Mouse (Mus musculus) heart, embryonic 11.5 days (tissue): ENCODE measurements at regions not wholly inside any gene's neighbourhood (a gene's known extent, or its start where the extent isn't known, plus 50 kb on each side); places are given as distances from the start of the nearest gene placed in this dataset.

Experiments
- ATAC-seq: fragments of 200-750 bp; cut with Nextera tagmentation; replicated peaks from 2 replicates; pipeline ENCODE4 v1.8.0; 2017; ENCODE audit warnings: moderate library complexity; ENCODE audit not compliant: insufficient number of reproducible peaks, low FRiP score, low TSS enrichment
- H3K27ac ChIP-seq: fragments of 300-500 bp; sonication (generic); 2 replicates; pipeline ENCODE4 v1.5.1; 2014; ENCODE audit warnings: mild to moderate bottlenecking, low read depth, low read length
- H3K27me3 ChIP-seq: fragments of 300-500 bp; sonication (generic); 2 replicates; pipeline ENCODE4 v1.6.1; 2014; ENCODE audit warnings: mild to moderate bottlenecking, low read length, mixed read lengths; ENCODE audit not compliant: control insufficient read depth, insufficient read depth
- H3K36me3 ChIP-seq: fragments of 300-500 bp; sonication (generic); 2 replicates; pipeline ENCODE4 v1.6.1; 2014; ENCODE audit warnings: mild to moderate bottlenecking, low read length, moderate library complexity, mixed read lengths; ENCODE audit not compliant: control insufficient read depth, insufficient read depth
- H3K4me1 ChIP-seq: fragments of 300-500 bp; sonication (generic); 2 replicates; pipeline ENCODE4 v1.6.1; 2014; ENCODE audit warnings: low read length; ENCODE audit not compliant: control insufficient read depth, insufficient read depth
- H3K4me2 ChIP-seq: fragments of 300-500 bp; sonication (generic); 2 replicates; pipeline ENCODE4 v1.6.1; 2014; ENCODE audit warnings: mild to moderate bottlenecking, moderate library complexity
- H3K4me3 ChIP-seq: fragments of 300-500 bp; sonication (generic); 2 replicates; pipeline ENCODE4 v1.5.1; 2014; ENCODE audit warnings: low read depth, low read length
- H3K9ac ChIP-seq: fragments of 300-500 bp; sonication (generic); 2 replicates; pipeline ENCODE4 v1.6.1; 2014; ENCODE audit warnings: mild to moderate bottlenecking, low read depth, low read length, moderate library complexity
- H3K9me3 ChIP-seq: fragments of 300-500 bp; sonication (generic); replicated peaks from 2 replicates; pipeline ENCODE4 v1.6.1; 2016; ENCODE audit warnings: low read length; ENCODE audit not compliant: control insufficient read depth
- WGBS: fragments of 180-500 bp; shearing (Covaris S2); extraction: QIAGEN DNeasy Blood & Tissue Kit; methylation state at CpG from one replicate; pipeline ENCODE4 v1.1.7; 2014; ENCODE audit not compliant: insufficient replicate concordance; 5-methylcytosine and 5-hydroxymethylcytosine counted together

DNA sequence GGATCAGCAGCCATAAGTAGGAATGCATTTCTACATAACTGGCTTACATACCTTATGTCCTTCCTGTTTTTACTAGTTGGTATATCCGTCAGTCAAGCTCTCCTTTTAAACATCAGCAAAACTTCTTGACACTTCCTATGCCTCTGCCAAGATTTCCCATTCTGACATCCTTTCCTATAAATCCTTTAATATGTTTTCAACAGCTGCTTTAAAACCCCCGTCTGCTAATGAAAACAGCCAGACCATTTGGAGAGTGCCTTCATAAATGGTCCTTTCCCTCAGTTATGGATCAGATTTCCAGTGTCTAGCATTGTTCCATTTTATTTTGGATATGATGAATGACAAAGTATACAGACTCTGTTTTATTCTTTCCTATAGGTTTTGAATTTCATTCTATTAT is 270.7 kb upstream of the Rgmb start:
- no peaks in the 10 kb centered on the region for H3K27me3 ChIP-seq
- no peak overlapping the region for H3K4me2 ChIP-seq
- H3K9ac ChIP-seq = no peak overlapping the region
- no peaks in the 10 kb centered on the region for H3K4me1 ChIP-seq
- H3K9me3 ChIP-seq = no peaks in the 10 kb centered on the region
- 64% methylated on average over 2 of the region's 2 CpGs for WGBS
- H3K4me3 ChIP-seq = no peak overlapping the region
- no peak overlapping the region for H3K27ac ChIP-seq
- H3K36me3 ChIP-seq = no peaks in the 10 kb centered on the region
- no peak for ATAC-seq

DNA sequence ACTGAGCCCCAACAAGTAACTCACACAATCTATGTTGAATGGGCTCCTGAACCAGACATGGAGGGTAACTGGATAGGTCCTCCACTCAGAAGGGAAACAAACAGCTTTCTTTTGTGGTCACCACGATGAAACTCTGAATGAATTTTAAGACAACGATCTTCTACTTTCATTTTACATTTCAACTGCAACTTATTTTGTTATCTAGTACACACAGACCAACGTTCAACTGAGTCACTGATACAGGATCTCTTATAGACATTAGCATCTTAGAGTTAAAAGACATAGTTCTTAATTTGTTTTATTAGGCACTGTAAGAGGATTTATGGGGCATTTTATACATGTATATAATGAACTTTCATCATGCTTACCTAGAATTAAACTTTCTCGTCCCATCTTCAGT is 262.1 kb upstream of the Rgmb start:
- Histone ChIP-seq H3K27ac (no peak overlapping the region), H3K4me1 (no peaks in the 10 kb centered on the region), H3K9me3 (no peaks in the 10 kb centered on the region), H3K4me2 (no peak overlapping the region), H3K36me3 (no peaks in the 10 kb centered on the region), H3K27me3 (no peaks in the 10 kb centered on the region), H3K4me3 (no peak overlapping the region), H3K9ac (no peak overlapping the region)
- ATAC-seq = no peak
- 74% methylated on average over 4 of the region's 4 CpGs for WGBS

DNA sequence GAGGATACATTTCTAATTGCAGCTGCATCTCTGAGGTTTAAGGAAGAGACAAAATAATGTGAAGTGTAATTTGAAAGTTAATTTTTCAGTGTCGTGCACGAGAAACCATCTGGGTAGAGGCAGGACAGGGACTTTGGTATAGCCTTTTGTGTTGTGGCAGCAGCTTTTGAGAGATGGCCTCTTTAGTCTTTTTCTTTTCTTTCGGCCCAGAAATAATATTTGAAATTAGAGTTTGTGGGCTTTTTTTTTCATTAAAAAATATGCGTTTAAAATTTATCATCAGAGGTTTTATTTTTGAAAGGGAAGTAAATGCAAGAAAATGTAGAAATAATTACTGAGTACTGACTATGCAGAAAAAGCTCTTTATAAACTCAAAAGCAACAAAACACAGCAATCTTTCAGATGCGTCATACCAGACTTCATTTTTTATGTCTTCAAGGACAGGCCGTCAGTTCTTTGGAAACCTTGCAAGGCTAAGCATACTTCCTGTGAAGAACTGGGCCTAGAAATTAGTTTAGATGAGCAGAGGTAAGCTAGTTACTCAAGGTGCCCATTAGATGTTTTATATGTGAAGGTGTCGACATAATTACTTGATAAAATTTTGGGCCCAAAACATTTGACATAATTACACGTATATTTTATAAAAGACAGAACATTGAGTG is 258.9 kb upstream of the Rgmb start:
- 79% methylated on average over 8 of the region's 8 CpGs for WGBS
- no peak overlapping the region for H3K4me3 ChIP-seq
- H3K4me2 ChIP-seq = no peak overlapping the region
- no peak overlapping the region for H3K27ac ChIP-seq
- H3K9me3 ChIP-seq = no peaks in the 10 kb centered on the region
- H3K36me3 ChIP-seq = no peaks in the 10 kb centered on the region
- H3K27me3 ChIP-seq = no peaks in the 10 kb centered on the region
- ATAC-seq = no peak
- no peaks in the 10 kb centered on the region for H3K4me1 ChIP-seq
- no peak overlapping the region for H3K9ac ChIP-seq

DNA sequence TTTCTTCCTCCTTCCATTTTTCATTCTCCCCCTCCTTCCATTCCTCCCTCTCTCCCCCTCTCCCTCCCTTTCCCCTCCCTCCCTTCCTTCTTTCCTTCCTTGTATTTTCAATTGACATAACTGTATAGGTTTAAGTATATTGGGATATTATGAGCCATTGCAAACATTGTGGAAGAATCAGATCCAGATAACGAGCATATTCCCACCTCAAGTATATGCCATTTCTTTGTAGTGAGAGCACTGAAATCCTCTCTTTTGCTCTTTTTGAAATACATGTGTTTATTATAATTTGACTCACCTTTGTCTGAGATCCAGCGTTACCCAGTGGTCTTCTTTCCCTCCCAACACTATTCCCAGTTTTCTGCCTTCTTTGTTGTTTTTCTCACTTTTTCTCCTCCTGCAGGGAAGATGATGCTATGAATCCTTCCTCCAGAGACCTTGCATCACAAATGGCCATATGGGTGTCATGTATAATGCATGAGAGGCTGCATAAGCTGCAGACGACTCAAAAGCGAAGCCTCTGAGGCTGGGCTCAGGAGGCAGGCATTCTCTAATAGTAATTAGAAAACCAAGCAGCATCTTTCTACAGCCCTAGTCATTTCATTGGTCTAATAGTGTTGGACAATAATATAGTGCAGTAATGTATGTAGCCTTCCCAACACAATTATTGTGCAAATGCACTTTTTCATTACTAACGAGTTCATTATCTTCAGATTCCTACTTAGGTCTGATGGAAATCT is 258.2 kb upstream of the Rgmb start:
- H3K4me3 ChIP-seq = no peak overlapping the region
- H3K4me1 ChIP-seq = no peaks in the 10 kb centered on the region
- H3K4me2 ChIP-seq = no peak overlapping the region
- H3K9ac ChIP-seq = no peak overlapping the region
- H3K27me3 ChIP-seq = no peaks in the 10 kb centered on the region
- 59% methylated on average over 5 of the region's 5 CpGs for WGBS
- no peak for ATAC-seq
- H3K27ac ChIP-seq = no peak overlapping the region
- no peaks in the 10 kb centered on the region for H3K36me3 ChIP-seq
- no peaks in the 10 kb centered on the region for H3K9me3 ChIP-seq

DNA sequence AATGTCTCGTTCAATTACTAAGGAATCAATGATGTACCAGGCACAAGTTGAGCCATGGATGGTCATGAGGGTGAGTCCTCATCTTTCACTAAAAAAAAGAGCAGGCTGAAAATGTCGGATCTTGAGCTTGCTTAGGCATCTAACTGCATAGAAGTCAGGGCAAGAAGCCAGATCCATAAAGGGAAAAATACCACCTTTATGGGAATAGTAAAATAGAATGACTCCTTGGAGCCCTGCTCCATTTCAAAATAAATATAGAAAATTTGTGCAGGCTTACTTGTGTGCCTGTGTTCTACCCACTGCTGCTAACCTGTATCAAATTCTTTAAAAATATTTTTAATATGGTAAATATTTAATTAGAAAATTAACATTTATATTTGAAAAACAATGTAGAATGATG is 256.2 kb upstream of the Rgmb start:
- ATAC-seq = no peak
- no peak overlapping the region for H3K9ac ChIP-seq
- H3K4me3 ChIP-seq = no peak overlapping the region
- no peak overlapping the region for H3K4me2 ChIP-seq
- H3K36me3 ChIP-seq = no peaks in the 10 kb centered on the region
- WGBS = 67% methylated on average over 2 of the region's 2 CpGs
- no peaks in the 10 kb centered on the region for H3K4me1 ChIP-seq
- no peaks in the 10 kb centered on the region for H3K27me3 ChIP-seq
- no peaks in the 10 kb centered on the region for H3K9me3 ChIP-seq
- no peak overlapping the region for H3K27ac ChIP-seq

DNA sequence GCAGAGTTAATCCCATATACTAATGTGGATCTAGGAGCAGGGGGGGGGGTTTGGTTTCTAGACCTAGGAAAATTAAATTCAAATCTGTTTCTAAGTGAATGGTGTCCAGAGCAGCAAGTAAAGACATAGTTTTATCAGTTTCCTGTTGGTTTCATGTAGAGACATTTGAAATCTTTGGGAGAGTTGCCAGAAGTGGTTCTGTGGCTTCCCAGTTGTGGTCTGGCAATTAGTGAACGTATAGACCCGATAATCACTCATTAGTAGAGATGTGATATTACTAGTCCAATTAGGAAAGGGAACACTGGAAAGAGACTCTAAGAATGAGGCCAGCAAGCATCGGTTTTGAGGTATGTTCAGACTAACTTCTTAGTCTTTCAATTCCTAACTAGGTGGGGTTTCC is 252.0 kb upstream of the Rgmb start:
- Histone ChIP-seq H3K4me3 (no peak overlapping the region), H3K4me1 (no peaks in the 10 kb centered on the region), H3K9me3 (no peaks in the 10 kb centered on the region), H3K27ac (no peak overlapping the region), H3K27me3 (no peaks in the 10 kb centered on the region), H3K36me3 (no peaks in the 10 kb centered on the region), H3K4me2 (no peak overlapping the region), H3K9ac (no peak overlapping the region)
- WGBS = 87% methylated on average over 3 of the region's 3 CpGs
- no peak for ATAC-seq

DNA sequence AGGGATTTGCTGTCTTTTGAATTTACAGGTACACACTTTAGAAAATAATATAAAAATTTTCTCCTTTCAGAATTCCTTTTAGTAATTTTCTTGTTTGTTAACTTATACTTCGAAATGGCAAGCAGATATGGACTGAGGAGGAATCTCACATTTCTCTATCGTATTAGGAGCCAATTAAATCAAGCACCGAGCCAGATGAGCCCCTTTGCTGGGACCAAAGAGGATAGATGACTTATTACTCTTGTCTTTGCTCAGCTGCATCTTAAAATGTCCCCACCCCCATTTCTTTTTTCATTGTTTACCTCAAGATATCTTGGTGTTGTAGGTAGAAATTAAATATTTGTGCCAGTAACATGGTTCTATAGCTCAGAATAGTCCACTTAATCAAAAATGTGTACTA is 247.7 kb upstream of the Rgmb start:
- H3K9ac ChIP-seq = no peak overlapping the region
- ATAC-seq = no peak
- H3K27ac ChIP-seq = no peak overlapping the region
- no peaks in the 10 kb centered on the region for H3K27me3 ChIP-seq
- no peaks in the 10 kb centered on the region for H3K9me3 ChIP-seq
- 72% methylated on average over 3 of the region's 3 CpGs for WGBS
- no peak overlapping the region for H3K4me2 ChIP-seq
- no peaks in the 10 kb centered on the region for H3K36me3 ChIP-seq
- H3K4me1 ChIP-seq = no peaks in the 10 kb centered on the region
- no peak overlapping the region for H3K4me3 ChIP-seq

DNA sequence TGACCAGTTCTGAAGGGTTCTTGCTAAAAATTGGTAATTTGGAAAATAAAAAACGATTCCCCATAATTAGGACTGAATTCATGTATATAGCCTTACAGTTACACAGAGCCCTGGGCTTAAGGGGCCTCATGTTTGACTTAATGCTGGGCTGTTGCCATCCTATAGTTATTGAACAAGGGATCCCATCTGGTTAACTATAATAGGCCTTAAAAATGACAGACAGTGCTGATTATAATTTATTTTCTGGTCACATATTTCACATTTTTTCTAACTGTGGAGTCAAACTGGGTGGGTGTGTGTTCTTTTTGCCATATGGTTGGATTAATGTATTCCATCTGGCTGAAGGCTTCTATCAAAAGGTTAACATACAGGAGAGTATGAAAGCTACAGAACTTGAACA is 238.5 kb upstream of the Rgmb start:
- Histone ChIP-seq H3K4me1 (no peaks in the 10 kb centered on the region), H3K4me3 (no peak overlapping the region), H3K27ac (no peak overlapping the region), H3K4me2 (no peak overlapping the region), H3K36me3 (no peaks in the 10 kb centered on the region), H3K9me3 (no peaks in the 10 kb centered on the region), H3K9ac (no peak overlapping the region), H3K27me3 (no peaks in the 10 kb centered on the region)
- no peak for ATAC-seq
- 33% methylated on average over 1 of the region's 1 CpGs for WGBS

DNA sequence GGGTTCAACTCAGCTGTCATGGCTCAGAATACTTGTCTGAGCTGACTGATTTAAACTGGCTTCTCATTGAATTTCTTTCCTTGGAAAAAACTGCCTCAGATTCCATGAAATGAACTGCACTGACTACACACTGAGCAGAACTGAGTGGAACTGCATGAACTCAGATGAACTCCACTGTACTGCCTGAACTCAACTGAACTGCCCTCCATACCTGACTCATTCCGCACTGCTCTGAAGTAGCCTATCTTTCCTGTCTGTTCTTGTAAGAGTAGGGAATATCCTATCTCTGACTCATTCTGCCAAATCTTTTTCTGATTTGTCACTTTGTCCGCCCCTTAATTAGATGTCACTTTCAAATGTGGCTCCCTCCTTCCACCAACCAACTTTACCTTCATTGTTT is 237.0 kb upstream of the Rgmb start:
- Histone ChIP-seq H3K9ac (no peak overlapping the region), H3K4me3 (no peak overlapping the region), H3K27ac (no peak overlapping the region), H3K9me3 (no peaks in the 10 kb centered on the region), H3K4me2 (no peak overlapping the region), H3K36me3 (no peaks in the 10 kb centered on the region), H3K27me3 (no peaks in the 10 kb centered on the region), H3K4me1 (no peaks in the 10 kb centered on the region)
- ATAC-seq = no peak
- 77% methylated on average over 2 of the region's 2 CpGs for WGBS
